Mouse (Mus musculus): ENCODE data around the gene Gm29554.
"Not testable (repeated sequence)": the region's sequence is repeated elsewhere in the genome, so short reads cannot be mapped to it uniquely, and the experiment has no call there.

Gm29554 gene

DNA sequence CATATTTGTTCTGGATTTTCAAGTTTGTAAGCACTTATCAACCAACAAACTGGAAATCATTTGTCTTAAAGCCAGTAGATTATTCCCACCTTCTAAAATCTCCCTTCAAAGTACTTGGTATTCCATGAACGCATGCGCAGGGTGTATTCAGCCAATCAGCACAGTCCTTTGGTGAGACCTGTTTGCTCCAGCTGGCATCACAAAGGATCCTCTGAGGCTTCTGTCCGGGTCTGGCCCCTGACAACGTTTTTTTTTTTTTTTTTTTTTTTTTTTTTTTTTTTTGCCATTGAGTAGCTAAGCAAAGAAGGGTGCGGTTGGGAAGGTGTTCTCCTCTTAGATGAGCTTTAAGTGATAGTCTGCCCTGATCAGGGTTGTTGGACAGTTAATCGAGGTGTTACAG lies at the start of gene Gm29554:
TSS of gene Gm29554 (plus strand) at position 301 of the 400 bp plus-strand sequence.
- DNase-seq (ENCODE audit: low spot score) = not testable (repeated sequence)
